Mouse (Mus musculus) layer of hippocampus, adult 2 months (tissue): ENCODE data around the gene Dock1. TPM values are rescaled to one million over a fixed set of nuclear protein-coding genes. Genes with fewer than 3 reads are reported as not detected.
A peak's percentile ranks its signal among the peaks of the same experiment; 100 is the strongest.

ENCODE experiments used
- DNase-seq, 2 experiments: peaks; one replicate each; pipeline ENCODE4 v3.0.0; 2022; ENCODE audit warnings: low spot score in 2 of 2
- H3K27ac ChIP-seq: fragments of 200-600 bp; 2 replicates; pipeline ENCODE4 v1.8.1; 2022
- H3K4me3 ChIP-seq: fragments of 200-600 bp; 2 replicates; pipeline ENCODE4 v1.8.1; 2022; ENCODE audit warnings: mild to moderate bottlenecking
- CTCF ChIP-seq: fragments of 200-600 bp; conservative IDR thresholded peaks from 2 replicates; pipeline ENCODE4 v1.8.1; 2022; ENCODE audit warnings: antibody characterized with exemption, mild to moderate bottlenecking, moderate library complexity
- total RNA-seq, 2 experiments: library from RNA; stranded (reverse); gene quantifications; 2 replicates each; pipeline ENCODE4 v1.2.3; 2021

The Dock1 gene
- total RNA-seq, 2 experiments from 2014 or later, result 23.8 to 26.5 TPM

- Histone ChIP-seq H3K27ac (no peak overlapping the region), H3K4me3 (no peak overlapping the region)
- DNase-seq, result no peak
- no peak for TF ChIP-seq CTCF
Observed at GRCm38 (mm10) chr7:135002216-135002615, 331.8 kb downstream of the Dock1 start.

- TF ChIP-seq CTCF, result no peak
- no peak for DNase-seq
- no peak overlapping the region for H3K4me3 ChIP-seq
- H3K27ac ChIP-seq, result no peak overlapping the region
Observed at GRCm38 (mm10) chr7:135002891-135003290, 332.4 kb downstream of the Dock1 start.

GRCm38 (mm10) chr7:135005964-135006560 is 335.6 kb downstream of the Dock1 start:
- no peak for TF ChIP-seq CTCF
- DNase-seq, result no peak
- H3K4me3 ChIP-seq, result no peak overlapping the region
- no peak overlapping the region for H3K27ac ChIP-seq

DNA sequence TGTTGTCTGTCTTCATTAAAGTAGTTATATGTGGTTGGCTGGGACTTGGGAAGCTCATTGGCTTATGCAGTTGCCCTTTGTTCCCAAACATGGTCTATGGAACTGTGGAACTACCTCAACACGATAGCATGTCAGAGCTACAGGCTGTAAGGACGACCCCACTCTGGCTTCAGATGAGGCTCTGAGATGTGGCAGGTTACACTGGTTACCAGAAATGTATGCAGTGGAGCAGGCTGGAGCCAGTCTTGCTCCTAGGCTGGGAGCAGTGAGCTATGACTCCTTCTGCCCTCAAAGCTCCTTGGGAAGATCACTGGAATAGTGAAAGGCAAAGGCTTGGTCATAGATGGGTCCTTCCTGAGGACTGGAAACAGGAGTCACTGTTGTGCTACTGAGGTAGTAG is 337.6 kb downstream of the Dock1 start:
- Histone ChIP-seq H3K4me3 (no peak overlapping the region), H3K27ac (no peak overlapping the region)
- DNase-seq, result no peak
- no peak for TF ChIP-seq CTCF

- DNase-seq, result no peak
- no peak for TF ChIP-seq CTCF
- no peak overlapping the region for H3K27ac ChIP-seq
- H3K4me3 ChIP-seq, result no peak overlapping the region
Observed at GRCm38 (mm10) chr7:135010997-135011396, 340.5 kb downstream of the Dock1 start.

DNA sequence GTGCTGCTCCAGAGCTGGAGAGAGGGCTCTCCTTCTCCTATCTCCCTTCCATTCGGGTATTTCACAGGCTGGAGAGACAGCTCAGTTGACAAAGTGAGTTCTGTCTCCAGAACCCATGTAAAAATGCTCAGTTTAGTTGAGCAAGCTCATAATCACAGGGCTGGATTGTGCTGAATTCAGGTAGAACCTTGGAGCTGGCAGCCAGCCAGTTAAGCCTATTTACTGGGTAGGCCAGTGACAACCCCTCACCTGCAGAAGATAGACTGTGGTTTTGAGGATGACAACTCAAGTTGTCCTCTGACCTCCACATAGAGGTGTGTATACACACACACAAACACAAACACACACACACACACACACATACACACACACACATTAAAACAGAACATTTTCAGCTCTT is 347.1 kb downstream of the Dock1 start:
- no peak overlapping the region for H3K27ac ChIP-seq
- TF ChIP-seq CTCF, result no peak
- DNase-seq, result no peak
- no peak overlapping the region for H3K4me3 ChIP-seq

DNA sequence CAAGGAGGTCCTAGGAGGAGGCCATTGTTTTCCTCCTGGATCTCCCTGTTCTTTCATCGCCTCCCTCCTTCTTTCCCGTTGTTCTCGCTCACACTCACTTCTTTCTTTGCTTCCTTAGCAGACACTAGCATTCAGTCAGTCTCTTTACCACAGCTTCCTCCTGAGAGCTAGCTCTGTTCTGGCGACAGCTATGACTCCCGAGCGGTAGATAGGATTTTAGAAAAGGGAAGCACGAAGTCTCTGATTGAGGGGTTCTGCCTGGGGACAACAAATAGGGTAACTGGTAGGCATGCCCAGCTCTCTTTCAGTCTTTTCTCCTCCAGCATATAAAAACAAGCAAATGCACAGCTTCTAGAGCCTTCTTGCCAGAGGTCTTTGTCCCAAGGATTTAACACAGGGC is 350.3 kb downstream of the Dock1 start:
- H3K4me3 ChIP-seq, result no peak overlapping the region
- no peak for TF ChIP-seq CTCF
- DNase-seq, result no peak
- H3K27ac ChIP-seq, result 0 out of 2 replicates have a peak overlapping the region, but pooled peaks have one; percentile 7

GRCm38 (mm10) chr7:135021544-135022100 is 351.2 kb downstream of the Dock1 start:
- no peak overlapping the region for H3K4me3 ChIP-seq
- TF ChIP-seq CTCF, result no peak
- no peak for DNase-seq
- H3K27ac ChIP-seq, result no peak overlapping the region

DNA sequence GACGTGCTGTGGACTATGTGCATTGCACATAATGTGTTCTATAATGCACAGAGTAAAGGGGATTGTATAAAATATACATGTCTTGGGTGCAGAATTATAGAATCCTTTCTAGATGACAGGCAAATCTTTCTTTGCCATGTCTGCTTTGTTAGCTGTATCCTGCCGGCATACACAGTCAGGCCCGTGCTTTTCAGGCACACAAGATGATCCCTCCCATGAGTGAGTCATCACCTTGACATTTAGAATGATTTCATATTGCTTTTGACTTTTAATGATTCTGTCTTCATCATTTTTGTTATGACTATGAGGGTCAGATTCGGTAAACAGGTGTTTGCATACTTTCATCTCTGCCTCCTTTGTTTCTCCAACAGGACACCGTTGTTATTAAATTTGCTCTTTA is 354.1 kb downstream of the Dock1 start:
- TF ChIP-seq CTCF, result no peak
- Histone ChIP-seq H3K27ac (no peak overlapping the region), H3K4me3 (no peak overlapping the region)
- no peak for DNase-seq

DNA sequence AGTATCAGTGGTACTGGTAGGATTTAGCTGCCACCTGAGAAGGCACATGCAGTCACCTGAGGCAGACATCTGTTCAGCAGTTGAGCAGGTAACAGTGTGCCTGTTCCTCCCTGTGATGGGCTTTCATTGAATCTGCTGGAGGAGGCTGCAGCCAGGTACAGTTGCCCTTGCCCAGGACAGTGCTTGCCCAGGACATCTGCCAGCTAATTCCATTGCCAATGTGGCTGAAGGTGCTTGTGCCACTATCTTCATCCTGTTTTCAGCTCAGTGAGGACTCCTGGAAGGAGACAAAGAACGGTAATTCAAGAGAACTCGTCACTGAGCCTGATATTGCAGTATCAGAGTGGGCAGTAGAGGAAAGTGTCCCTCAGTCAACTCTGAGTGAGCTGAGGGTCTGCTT is 358.3 kb downstream of the Dock1 start:
- TF ChIP-seq CTCF, result no peak
- H3K4me3 ChIP-seq, result no peak overlapping the region
- DNase-seq, result no peak
- H3K27ac ChIP-seq, result no peak overlapping the region

- Histone ChIP-seq H3K4me3 (no peak overlapping the region), H3K27ac (no peak overlapping the region)
- peak; percentile 9 to 23 for DNase-seq
- TF ChIP-seq CTCF, result no peak
Observed at GRCm38 (mm10) chr7:135029136-135029535, 358.7 kb downstream of the Dock1 start.

DNA sequence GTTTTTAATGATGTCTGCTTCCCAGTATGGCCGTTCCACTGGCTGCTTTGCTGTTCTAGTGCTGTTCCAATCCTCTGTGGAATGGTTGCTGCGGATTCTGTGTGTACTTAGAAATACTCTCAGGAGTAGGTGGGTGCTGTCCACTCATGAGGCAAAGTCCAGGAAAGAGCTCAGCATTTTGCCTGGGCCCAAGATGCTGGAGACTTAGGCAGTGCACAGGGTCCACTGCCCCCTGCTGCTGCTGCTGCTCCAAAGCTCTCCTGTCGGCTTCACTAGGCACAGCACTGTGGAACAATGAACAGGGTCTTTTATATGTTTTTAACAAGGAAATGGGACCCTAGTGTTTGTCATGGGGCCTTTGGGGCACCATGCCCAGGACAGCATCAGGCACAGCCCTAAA is 361.0 kb downstream of the Dock1 start:
- no peak; the same call in 1 of the 2 replicates for TF ChIP-seq CTCF
- Histone ChIP-seq H3K27ac (no peak overlapping the region), H3K4me3 (no peak overlapping the region)
- no peak for DNase-seq

GRCm38 (mm10) chr7:135034811-135035210 is 364.4 kb downstream of the Dock1 start:
- no peak for TF ChIP-seq CTCF
- DNase-seq, result no peak
- no peak overlapping the region for H3K27ac ChIP-seq
- H3K4me3 ChIP-seq, result no peak overlapping the region

- no peak for TF ChIP-seq CTCF
- no peak for DNase-seq
- Histone ChIP-seq H3K4me3 (no peak overlapping the region), H3K27ac (no peak overlapping the region)
Observed at GRCm38 (mm10) chr7:135035651-135036050, 365.2 kb downstream of the Dock1 start.
